Mouse (Mus musculus): ENCODE data around the gene Plxna2. TPM values are rescaled to one million over a fixed set of nuclear protein-coding genes. Genes with fewer than 3 reads are reported as not detected.

Plxna2 gene
- total and polyA plus RNA-seq, 3 experiments = under 0.01 to 0.03 TPM; not detected in 1

DNA sequence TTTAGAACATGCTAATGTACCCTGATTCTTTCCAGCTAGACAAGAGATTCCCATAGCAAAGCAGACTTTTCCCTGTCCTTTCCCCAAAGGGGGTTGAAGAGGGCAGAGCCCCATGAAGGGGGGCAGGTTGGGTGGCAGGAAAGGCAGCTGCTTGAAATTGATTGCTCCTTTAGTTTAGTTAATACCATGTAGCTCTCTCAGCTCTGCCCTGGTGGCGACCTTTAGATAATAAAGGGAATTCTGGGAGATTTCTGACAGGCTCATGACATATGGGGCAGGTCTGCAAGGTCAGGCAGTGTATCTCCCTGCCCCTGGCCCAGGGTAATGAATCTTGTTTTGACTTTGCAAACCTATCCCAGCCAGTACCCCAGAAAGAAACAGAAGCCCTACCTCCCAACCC lies 17.4 kb downstream of the Plxna2 start:
- Histone ChIP-seq H3K27ac (ENCODE audit: control insufficient read depth, low read depth, low read length) (no peak overlapping the region), H3K4me3 (ENCODE audit: control insufficient read depth in 1 of 2, insufficient read depth in 1 of 2, low read depth in 2 of 2, low read length in 2 of 2) (no peak overlapping the region), H3K27me3 (ENCODE audit: control insufficient read depth in 1 of 2, insufficient read depth in 2 of 2, low read length in 2 of 2) (peaks cover 0 to 2% of the 10 kb centered on the region in 2 experiments; a peak in 2 of 4 replicates), H3K9me3 (replicated peaks; ENCODE audit: insufficient read depth, low read length) (no peaks in the 10 kb centered on the region), H3K36me3 (ENCODE audit: control insufficient read depth in 1 of 2, insufficient read depth in 2 of 2, low read length in 2 of 2) (no peaks in the 10 kb centered on the region), H3K4me1 (ENCODE audit: control insufficient read depth in 1 of 2, insufficient read depth in 2 of 2, low read length in 2 of 2) (no peaks in the 10 kb centered on the region), H3K9ac (ENCODE audit: control insufficient read depth, low read depth, low read length, poor library complexity, severe bottlenecking) (no peak overlapping the region), H3K79me2 (ENCODE audit: control insufficient read depth, insufficient read depth, low read length, poor library complexity) (no peaks in the 10 kb centered on the region)
- DNase-seq (ENCODE audit: low read depth, low spot score) = no peak
- TF ChIP-seq E2F4 (IDR thresholded peaks at IDR 0.05; ENCODE audit: borderline replicate concordance, low read depth, low read length) = no peak
- no peak for TF ChIP-seq ZC3H11A (IDR thresholded peaks at IDR 0.05; ENCODE audit: low read depth, low read length)
- TF ChIP-seq ZNF384 (IDR thresholded peaks at IDR 0.05; ENCODE audit: low read depth, low read length) = no peak
- TF ChIP-seq RCOR1 (IDR thresholded peaks at IDR 0.05; ENCODE audit: low read depth, low read length) = no peak
- TF ChIP-seq MAX (IDR thresholded peaks at IDR 0.05; ENCODE audit: low read length) = no peak
- no peak for TF ChIP-seq MXI1 (IDR thresholded peaks at IDR 0.05; ENCODE audit: low read depth, low read length)
- no peak for TF ChIP-seq BHLHE40 (IDR thresholded peaks at IDR 0.05; ENCODE audit: borderline replicate concordance, low read depth, low read length)
- no peak for TF ChIP-seq USF2 (IDR thresholded peaks at IDR 0.05; ENCODE audit: borderline replicate concordance in 1 of 2, insufficient read depth in 1 of 2, low read depth in 1 of 2, low read length in 2 of 2)
- TF ChIP-seq GATA1 (IDR thresholded peaks at IDR 0.05; ENCODE audit: low read depth, low read length) = no peak
- TF ChIP-seq CHD2 (IDR thresholded peaks at IDR 0.05; ENCODE audit: low read length) = no peak
- TF ChIP-seq KAT2A (conservative IDR thresholded peaks at IDR 0.05; ENCODE audit: low read depth, low read length) = no peak
- TF ChIP-seq USF1 (IDR thresholded peaks at IDR 0.05; ENCODE audit: low read depth, low read length) = no peak

DNA sequence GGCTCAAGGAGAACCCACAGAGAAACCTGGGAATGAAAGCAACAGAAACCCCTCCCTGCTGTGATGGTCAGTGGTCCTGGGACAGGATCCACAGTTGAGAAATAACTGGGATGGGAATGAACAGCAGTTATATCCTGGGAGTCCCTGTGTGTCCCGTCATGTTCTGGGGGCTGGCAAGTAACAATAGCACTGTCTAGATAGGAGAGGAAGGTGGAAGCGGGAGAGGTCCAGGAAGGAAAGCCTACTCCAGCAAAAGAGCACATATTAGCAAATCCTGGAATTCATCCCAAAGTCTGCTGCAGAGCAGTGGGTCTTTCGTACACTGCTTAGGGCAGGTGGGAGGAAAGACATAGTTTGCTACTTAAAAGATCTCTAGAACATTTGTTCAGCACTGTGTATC lies 17.9 kb downstream of the Plxna2 start:
- no peak for DNase-seq (ENCODE audit: low read depth, low spot score)
- TF ChIP-seq USF1 (IDR thresholded peaks at IDR 0.05; ENCODE audit: low read depth, low read length) (no peak), KAT2A (conservative IDR thresholded peaks at IDR 0.05; ENCODE audit: low read depth, low read length) (no peak), MAFK (IDR thresholded peaks at IDR 0.05; ENCODE audit: borderline replicate concordance, low read depth, low read length) (no peak), EP300 (IDR thresholded peaks at IDR 0.05; ENCODE audit: low read depth in 1 of 2, low read length in 2 of 2) (no peak), ZKSCAN1 (IDR thresholded peaks at IDR 0.05; ENCODE audit: low read depth, low read length) (no peak), MYC (IDR thresholded peaks at IDR 0.05; ENCODE audit: low read depth, low read length) (no peak), MXI1 (IDR thresholded peaks at IDR 0.05; ENCODE audit: low read depth, low read length) (no peak)
- Histone ChIP-seq H3K4me1 (ENCODE audit: control insufficient read depth in 1 of 2, insufficient read depth in 2 of 2, low read length in 2 of 2) (no peaks in the 10 kb centered on the region), H3K36me3 (ENCODE audit: control insufficient read depth in 1 of 2, insufficient read depth in 2 of 2, low read length in 2 of 2) (no peaks in the 10 kb centered on the region), H3K4me3 (ENCODE audit: control insufficient read depth in 1 of 2, insufficient read depth in 1 of 2, low read depth in 2 of 2, low read length in 2 of 2) (no peak overlapping the region), H3K27ac (ENCODE audit: control insufficient read depth, low read depth, low read length) (no peak overlapping the region), H3K9ac (ENCODE audit: control insufficient read depth, low read depth, low read length, poor library complexity, severe bottlenecking) (no peak overlapping the region), H3K27me3 (ENCODE audit: control insufficient read depth in 1 of 2, insufficient read depth in 2 of 2, low read length in 2 of 2) (peaks cover 0 to 2% of the 10 kb centered on the region in 2 experiments; a peak in 2 of 4 replicates), H3K79me2 (ENCODE audit: control insufficient read depth, insufficient read depth, low read length, poor library complexity) (no peaks in the 10 kb centered on the region), H3K9me3 (replicated peaks; ENCODE audit: insufficient read depth, low read length) (no peaks in the 10 kb centered on the region)

Data from MEL (cell line).